Mouse (Mus musculus) frontal cortex, adult (tissue): ENCODE data around the gene Carns1.

Source experiments
- ATAC-seq: cut with Nextera tagmentation; 2 replicates; pipeline ENCODE4 v1.9.2; 2017; ENCODE audit warnings: mild to moderate bottlenecking, moderate library complexity, mixed read lengths; ENCODE audit not compliant: low TSS enrichment

The Carns1 gene

DNA sequence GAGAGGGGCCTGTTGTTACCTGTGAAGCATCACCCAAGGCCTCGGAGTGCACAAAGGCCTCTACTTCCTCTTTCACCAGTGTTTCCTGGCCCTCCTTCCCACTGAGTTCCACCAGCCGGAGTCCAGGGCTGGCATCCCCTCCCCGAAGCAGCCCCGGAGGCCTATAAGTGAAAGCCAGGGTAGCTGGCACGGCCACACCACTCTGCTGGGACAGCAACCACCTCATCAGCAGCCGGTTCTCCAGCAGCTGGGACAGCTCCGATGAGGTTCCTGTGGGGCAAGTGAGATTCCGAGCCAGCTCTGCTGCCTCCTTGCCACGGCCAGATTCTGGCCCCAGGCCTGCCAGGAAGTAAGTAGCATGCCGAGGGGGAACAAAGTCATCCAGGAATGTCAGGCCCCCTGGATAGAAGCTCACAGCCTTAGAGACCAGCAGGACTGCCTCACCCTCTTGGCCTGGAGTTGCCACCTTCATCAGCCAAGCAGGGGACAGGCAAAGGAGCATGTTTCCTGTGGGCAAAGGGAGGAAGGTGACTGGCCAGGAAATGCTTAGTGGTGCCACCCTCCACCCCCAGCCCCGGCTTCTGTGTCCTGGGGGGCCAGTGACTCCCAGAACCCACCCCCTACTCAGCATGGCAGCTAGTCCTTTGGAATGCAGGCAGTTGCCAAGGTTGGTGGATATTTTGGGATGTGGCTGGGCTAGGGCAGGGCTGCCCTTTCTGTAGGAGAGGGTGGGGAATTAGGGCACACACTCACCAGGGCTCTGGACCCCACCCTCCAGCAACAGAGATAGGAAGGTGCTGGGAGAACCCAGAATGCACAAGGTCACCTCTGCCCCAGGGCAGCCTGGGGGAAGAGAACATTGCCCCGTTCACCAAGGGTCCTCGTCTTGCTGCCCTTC is 3.6 kb downstream of the Carns1 start:
- no peak for ATAC-seq

DNA sequence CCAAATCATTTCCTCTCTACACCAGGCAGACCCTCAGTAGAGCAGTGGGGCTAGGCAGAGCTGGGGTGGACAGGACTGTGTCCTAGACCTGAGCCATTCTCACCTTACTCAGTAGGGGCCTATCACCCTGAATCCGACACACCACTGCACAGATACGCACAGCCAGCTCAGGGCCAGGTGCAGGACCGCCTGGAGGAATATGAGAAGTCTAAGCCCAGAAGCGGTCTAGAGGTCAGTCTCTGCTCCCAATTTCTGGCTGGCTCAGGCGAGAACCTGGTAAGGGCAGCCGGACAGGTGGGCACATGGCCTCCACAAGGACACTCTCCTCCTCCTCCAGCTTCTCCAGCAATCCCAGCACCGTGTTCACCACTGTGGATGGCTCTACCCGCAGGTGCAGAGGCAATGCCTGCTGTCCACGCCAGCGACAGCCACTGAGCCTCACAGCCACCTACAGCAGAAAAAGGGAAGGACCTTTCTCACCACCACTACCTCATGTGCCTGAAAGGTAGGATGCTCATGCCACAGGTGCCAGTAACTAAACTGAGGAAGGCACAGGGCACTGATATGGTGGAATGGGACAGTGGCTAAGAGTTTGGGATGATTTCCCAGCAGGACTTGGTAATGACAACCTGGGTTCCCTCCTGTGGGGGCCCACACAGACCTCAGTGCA is 4.4 kb downstream of the Carns1 start:
- no peak for ATAC-seq

DNA sequence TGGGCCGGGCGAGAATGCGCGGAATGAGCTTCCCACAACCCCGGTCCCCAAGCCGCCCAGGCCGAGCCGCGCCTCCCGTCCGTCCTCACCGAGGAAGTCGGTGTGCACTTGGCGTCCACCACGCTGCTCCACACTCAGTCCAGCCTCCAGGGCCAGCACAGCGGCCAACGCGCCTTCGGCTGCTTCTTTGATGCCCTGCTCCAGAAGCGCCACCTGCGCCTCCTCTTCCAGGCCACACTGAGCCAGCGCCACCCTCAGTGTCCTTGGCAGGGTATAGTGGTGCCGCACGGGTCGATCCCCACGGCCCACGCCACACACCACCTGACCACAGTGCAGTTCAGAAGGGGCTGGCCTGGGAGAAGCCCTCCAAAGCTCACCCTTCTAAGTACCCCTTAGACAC is 5.5 kb downstream of the Carns1 start:
- ATAC-seq: peak; percentile 23; the same call in 1 of the 2 replicates

DNA sequence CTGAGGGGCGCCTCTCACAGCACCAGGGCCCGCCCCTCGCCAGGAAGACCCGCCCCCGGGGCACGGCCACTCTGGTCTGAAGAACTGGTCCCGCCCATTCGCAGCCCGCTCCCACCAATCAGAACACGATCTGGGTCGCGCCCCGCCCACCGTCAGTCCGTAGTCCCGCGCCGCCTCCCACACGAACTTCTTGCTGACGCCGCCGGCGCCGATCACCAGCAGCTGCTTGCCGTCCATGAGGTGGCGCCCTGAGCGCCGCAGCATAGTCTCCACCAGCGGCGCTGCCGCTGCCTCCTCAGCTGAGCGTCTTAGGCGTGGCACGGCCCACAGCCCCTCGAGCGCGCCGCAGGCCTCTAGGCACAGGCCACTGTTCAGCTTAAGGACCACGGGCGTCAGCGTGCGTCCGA is 5.9 kb downstream of the Carns1 start:
- peak; percentile 88 for ATAC-seq

DNA sequence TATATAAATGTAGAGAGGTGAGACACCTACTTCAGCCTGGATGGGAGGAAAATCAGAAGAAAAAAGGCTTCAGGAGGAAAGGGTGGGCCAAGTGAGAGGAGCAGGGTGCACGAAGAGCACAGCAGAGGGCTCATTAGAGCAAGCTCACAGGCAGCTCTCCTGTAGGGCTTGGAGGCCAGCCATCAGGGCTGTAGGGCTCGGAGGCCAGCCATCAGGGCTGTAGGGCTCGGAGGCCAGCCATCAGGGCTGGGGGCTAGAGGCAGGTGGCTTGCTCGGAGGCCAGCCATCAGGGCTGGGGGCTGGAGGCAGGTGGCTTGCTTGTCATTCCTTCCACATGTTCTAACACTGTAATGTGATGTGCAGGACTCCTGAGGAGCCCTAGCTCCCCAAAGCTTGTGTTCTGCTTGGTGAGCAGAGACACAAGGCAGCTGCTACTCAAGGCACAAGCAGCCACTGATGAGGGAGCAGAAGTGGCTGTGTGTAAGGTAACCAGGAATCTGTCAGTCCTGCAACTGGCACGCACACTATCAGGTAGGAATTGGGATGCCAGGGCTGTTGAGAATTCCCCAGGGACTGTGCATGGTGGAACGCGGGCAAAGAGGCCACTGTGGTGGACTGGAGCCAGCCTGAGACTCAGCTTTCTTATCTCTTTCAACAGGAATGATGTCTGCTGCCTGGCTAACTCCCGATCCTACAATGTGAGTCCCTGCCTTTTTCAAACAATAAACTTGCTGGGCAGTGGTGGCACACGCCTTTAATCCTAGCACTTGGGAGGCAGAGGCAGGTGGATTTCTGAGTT is 8.4 kb downstream of the Carns1 start:
- no peak for ATAC-seq

DNA sequence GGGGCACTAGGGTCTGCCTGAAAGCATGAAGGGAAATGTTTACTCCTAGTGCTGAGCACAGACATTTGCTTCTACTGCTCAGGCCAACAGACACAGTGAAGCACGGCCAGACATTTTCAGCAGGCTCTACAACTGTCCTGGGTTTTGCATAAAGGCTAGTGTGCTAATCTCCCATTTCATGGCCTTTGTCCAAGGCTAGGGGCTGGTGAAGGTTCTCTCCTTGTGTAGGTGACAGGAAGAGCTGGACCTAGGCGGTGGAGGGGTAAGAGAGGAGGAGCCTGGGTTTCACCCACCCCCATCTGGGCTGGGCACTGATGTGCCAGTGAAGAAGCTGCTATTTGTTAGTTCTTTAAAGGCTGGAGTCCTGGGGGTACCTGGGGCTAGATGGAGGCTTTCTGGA is 10.6 kb downstream of the Carns1 start:
- ATAC-seq: no peak

DNA sequence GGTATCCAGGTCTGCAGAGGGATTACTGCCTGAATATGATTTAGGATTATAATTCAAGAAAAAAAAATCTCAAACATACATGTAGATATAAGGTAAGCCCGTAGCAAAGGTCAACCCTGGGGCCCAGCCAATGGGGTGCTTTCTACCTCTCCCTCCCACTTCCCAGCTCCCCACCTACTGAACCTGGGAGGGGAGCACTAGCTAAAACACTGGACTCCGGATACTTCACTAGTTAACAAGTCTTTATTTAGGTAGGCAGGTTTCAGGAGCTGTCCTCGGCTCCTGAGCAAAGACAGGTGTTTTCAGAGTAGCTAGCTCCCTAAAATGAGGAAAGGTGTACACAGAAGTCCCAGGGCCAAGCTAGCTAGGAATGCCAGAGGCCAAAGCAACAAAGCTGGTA is 11.2 kb downstream of the Carns1 start:
- no peak for ATAC-seq

DNA sequence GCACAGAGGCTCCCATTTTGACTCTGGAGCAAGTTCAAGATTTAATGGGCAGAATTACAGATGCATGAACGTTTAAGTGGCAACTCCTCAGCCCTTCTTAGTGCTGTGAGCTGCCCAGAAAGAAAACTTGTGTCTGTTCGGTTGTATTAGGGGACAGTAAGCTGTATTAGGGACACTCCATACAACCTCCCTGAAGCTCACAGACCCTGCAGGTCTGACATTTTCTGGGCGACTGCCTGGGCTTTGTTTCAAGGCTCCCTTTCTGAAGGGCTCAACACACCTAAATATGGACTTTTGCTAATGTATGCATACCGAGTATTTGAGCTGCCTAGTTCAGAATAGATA is 11.8 kb downstream of the Carns1 start:
- ATAC-seq: no peak

DNA sequence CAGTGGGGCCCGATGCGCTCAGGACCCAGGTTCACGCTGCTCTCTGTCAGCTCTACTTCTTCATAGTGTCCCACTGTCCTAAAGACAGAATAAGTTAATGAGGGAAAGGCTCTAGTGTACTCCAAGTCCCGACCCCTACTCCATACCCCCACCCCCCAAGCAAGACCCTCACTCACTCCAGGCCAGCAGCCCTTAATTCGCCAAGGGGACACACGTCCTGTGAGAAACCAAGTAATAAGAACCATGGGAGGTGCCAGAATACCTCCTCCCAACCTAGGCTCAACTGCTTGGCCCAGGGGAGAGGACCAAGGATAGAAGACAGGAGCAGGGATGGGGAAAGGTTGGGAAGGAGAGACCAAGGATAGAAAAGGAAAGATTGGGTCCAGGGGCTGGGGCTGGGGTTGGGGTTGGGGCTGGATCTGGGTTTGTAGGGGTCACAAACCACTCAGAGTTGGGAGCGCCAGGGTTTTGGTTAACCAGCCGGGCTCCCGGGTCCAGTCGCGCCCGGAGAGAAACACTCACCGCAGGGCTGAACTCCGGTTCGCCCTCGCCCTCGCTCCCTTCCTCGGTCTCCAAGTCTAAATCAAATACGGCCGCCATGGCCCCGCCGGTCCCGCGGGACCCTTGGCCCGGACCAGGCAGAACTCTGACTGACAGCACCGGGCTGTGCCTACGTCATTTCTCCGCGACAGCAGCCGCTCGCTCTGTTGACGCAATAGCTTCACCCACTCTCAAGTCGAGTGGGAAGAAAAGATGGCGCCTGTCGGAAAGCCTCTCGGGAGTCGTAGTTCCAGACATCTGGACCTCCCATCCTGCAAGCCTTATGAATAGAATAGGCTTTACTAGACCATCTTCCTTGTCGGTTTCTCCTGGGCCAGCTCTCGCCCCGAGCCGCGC is 12.4 kb downstream of the Carns1 start, which contains the start of gene Rps6kb2:
TSS of gene Rps6kb2 (minus strand) at position 709 of the 897 bp plus-strand sequence.
- ATAC-seq: peak; percentile 88

DNA sequence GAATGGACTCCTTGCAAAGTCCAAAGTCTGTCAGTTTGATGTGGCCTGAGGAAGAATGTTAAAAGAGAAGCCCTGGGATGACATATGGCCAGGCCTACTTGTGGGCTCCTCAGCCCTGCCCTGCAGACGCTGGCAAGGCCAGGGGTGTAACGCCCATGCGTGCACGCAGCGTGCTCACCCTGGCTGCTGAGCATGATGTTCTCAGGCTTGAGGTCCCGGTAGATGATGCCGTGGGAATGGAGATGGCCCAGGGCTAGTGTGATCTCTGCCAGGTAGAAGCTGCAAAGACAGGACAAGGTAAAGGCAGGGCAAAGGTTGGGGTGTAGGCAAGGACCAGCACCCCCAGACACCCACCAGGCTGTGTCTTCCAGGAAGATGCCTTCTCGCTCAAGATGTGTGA is 16.2 kb downstream of the Carns1 start:
- no peak for ATAC-seq

DNA sequence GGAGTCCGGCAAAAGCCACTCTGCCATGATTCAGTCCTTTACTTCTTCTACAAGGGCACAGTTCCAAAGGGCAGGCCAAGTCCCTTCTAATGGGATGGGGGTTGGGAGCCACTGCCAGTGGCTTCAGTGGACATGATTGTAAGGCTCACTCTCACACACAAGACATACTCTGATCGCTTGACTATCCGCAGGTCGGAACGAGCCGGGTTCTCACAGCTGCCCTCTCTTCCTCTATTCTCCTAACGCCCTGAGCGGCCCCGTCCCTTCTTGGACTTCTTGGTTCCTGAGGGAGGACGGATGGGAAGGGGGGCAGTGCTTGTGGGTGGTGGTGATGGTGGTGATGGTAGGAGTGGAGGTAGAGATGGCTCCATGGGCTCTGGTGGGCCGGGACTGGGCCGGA is 18.5 kb downstream of the Carns1 start:
- ATAC-seq: no peak

DNA sequence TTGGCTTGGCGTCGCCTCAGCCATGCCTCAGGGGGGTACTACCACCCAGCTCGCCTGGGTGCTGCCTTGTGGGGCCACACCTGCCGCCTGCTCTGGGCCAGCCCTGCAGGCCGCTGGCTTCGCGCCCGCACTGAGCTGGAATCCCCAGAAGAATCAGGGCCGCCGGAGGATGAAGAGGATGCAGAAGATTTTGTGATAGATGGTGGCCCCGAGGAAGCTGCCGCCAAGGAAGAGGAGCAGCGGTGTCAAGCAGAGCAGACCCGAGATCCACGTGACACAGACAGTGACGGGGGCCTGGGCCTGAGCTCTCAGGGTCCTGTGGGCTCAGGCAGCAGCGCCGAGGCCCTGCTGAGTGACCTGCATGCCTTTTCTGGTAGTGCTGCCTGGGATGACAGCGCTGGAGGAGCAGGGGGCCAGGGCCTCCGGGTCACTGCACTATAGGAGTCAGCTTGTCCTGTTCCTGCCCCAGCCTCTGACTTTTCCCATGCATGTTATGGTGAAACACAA is 19.2 kb downstream of the Carns1 start:
- ATAC-seq: no peak

DNA sequence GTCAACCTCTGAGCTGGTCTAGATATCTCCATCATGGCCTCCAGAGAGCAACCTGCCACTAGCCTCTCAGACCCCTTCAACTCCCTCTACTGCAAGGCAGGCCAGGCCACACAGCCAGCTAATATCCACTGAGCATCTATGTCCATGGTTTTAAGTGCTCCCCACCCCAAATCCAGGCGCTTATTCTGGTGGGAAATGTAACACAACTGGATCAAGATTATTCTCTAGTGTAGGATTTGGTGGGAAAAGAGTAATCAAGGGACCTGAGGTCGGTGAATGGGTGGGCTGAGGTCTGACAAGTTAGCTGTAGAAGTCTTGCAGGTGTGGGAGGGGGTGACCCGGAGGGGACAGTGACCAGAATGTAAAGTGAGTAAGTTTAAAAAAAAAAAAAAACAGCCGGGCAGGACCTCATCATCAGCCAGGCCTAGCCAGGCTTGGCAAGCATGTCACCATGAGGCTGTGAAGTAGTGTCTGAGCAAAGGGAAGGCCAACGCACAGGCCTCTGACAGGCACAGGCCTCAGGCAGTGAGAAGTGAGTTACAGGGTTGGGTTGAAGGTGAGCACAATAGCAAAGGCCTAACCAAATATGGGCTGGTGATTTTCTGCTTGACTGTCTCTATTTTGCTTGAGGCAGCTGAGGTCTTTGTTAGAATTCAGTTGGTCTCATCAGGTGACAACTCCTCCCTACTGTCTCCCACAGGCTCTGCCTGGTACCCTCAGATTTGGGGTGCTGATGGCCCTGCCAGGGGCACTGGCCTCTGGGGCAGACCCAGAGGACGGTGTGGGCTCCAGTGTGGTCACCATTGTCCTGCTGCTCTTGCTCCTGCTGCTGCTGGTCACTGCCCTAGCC is 19.8 kb downstream of the Carns1 start:
- no peak for ATAC-seq

DNA sequence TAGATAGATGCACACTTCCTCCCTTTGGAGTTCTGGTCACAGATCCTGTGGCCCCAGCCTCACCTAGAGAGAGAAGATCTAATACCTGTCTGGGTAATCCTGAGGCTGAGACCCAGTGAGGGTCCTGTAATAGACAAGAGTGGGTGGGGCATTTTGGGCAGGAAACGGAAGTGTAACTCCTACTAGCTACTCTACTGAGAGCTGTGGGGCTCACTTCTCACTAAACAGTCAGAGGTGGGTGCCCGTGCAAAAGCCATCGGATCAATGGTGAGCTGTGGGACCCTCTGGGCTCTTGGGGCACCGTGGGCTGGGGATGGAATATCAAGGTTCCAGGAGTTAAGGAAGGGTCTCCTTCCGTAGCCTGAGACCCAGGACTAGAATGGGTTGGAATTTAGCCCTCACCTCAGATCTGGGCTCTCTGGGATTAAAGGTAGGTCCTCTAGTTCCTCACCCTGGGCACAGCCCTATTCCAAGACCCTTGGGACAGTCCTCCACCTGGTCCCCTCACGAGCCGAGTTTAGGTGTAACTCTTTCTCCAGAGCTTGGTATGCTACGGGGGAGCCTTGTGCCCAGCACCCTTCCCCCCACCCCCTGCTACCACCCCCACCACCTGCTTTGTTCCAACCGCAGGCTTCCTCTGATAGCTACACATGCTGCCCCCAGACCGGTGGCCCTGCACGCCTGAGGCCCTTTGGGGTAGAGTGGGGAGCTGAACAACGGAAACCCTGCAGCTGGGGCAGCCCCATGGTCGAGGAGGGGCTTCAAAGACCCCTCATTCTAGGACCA is 20.6 kb downstream of the Carns1 start:
- ATAC-seq: no peak

DNA sequence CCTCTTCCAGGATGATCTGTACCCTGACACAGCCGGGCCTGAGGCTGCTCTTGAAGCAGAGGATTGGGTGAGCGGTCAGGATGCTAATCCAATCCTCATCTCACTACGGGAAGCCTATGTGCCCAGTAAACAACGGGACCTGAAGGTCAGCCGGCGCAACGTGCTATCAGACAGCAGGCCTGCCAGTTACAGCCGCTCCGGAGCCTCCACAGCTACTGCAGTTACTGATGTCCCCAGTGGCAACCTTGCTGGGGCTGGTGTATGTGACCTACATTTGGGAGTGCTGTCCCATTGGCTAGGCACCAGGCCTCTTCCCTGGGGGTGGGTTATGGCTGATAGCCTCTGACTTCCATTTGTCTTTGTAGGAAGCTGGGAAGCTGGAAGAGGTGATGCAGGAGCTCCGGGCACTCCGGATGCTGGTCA is 22.0 kb downstream of the Carns1 start, which contains the start of gene Ptprcap:
TSS of gene Ptprcap (plus strand) at position 373 of the 423 bp plus-strand sequence.
- ATAC-seq: no peak

DNA sequence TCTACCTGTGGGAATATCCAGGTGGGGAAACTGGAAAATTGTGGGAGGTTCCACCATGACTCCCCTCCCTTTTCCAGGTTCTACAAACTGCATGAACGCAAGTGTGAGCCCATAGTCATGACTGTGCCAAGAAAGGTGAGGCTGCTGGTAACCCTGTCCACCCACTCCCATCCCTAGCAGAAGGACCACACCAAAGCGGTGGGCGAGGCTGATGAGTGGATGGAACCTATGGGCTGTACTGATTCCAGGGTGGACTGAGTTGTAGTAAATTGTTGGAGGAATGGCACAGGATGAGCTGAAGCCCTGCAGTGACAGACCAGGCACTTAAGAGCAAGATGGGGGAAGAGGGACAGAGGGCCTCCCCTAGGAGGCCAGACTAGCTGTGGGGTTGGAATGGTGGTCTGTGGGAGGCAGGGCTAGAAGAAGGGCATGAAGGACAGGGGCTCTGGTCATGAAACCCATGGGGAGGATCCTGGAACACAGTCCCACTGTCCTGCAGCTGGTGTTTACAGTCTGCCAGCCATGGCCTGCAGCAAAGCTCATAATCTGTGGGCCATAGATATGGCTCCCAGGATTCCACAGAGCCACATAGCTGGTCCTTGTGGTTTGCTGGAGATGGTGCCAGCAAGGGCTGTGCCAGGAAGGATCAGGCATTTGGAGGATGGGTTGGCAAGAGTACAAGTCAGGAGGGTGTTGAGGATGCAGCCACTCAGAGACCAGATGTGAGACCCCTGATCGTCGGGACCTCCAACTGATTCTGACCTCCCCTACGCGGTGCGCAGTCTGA is 22.6 kb downstream of the Carns1 start:
- ATAC-seq: no peak

DNA sequence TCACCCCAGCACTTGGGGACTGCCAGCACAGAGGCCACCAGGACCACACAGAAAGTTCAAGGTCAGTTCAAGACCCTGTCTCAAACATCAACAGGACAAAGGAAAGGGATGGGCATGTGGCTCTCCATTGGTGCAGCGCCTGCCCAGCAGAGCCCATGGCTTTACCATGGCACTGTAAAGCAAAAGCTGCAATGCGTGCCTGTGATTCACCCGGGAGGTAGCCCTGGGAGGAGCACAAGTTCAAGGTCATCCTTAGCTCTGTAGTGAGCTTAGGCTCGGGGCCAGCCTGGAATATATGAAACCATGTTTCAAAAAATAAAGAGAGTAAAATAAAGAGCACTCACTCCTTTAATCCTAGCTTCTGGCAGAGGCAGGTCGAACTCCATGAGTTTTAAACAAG is 23.4 kb downstream of the Carns1 start:
- no peak for ATAC-seq

DNA sequence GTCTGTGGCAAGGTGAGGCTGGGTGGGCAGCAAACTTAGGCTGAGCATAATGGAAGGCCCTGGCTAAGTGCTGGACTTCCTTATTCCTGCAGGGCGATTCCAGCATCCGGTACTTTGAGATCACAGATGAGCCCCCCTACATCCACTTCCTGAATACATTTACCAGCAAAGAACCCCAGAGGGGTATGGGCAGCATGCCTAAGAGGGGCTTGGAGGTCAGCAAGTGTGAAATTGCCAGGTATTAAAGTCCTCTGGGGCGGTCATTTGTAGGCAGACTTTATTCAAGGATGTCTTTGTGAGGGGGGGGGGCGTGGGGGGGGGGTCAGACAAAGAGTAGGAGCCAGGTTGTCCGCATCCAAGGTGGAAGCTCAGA is 23.8 kb downstream of the Carns1 start:
- no peak for ATAC-seq
